Mouse (Mus musculus): ENCODE data around the gene Mpi. TPM values are rescaled to one million over a fixed set of nuclear protein-coding genes. Genes with fewer than 3 reads are reported as not detected.

The Mpi gene
- polyA plus RNA-seq, 1 experiment from 2014 or later: 8.2 TPM

- DNase-seq: no peak
- H3K9me3 ChIP-seq (ENCODE audit: low read length): no peaks in the 10 kb centered on the region
Observed at GRCm38 (mm10) chr9:57597929-57598382, 45.4 kb upstream of the Mpi start.

GRCm38 (mm10) chr9:57597265-57597664, 44.7 kb upstream of the Mpi start:
- DNase-seq (no peak), ATAC-seq (no peak)
- no peak overlapping the region for H3K27ac ChIP-seq (ENCODE audit: low read depth)
- no peak overlapping the region for H3K4me2 ChIP-seq (ENCODE audit: low read depth, low read length)
- no peak overlapping the region for H3K9ac ChIP-seq (replicated peaks)
- H3K4me3 ChIP-seq (ENCODE audit: low read depth, low read length): no peak overlapping the region
- H3K27me3 ChIP-seq (ENCODE audit: insufficient read depth, low read length): no peaks in the 10 kb centered on the region
- no peak for TF ChIP-seq CTCF (IDR thresholded peaks at IDR 0.05; ENCODE audit: low read depth)
- no peak for TF ChIP-seq EP300 (IDR thresholded peaks at IDR 0.05; ENCODE audit: low read depth)
- no peaks in the 10 kb centered on the region; the same call in 1 of the 2 replicates for H3K4me1 ChIP-seq (ENCODE audit: insufficient read depth)
- 84% methylated on average over 8 of the region's 8 CpGs for WGBS (ENCODE audit: insufficient replicate concordance)
- H3K36me3 ChIP-seq (replicated peaks; ENCODE audit: insufficient read depth, low read length): peaks cover 21% of the 10 kb centered on the region; the same call in 1 of the 2 replicates
- H3K9me3 ChIP-seq (ENCODE audit: low read length): no peaks in the 10 kb centered on the region

More at GRCm38 (mm10) chr9:57597929-57598382, 45.4 kb upstream of the Mpi start:
- no peak overlapping the region for H3K4me3 ChIP-seq (ENCODE audit: low read depth, low read length)
- ATAC-seq: no peak
- no peak for TF ChIP-seq EP300 (IDR thresholded peaks at IDR 0.05; ENCODE audit: low read depth)
- TF ChIP-seq CTCF (IDR thresholded peaks at IDR 0.05; ENCODE audit: low read depth): no peak
- no peaks in the 10 kb centered on the region; the same call in 1 of the 2 replicates for H3K4me1 ChIP-seq (ENCODE audit: insufficient read depth)
- peaks cover 17% of the 10 kb centered on the region; the same call in 1 of the 2 replicates for H3K36me3 ChIP-seq (replicated peaks; ENCODE audit: insufficient read depth, low read length)
- peak overlapping the region; percentile 22; the same call in 1 of the 2 replicates for H3K27ac ChIP-seq (ENCODE audit: low read depth)
- 48% methylated on average over 4 of the region's 4 CpGs for WGBS (ENCODE audit: insufficient replicate concordance)
- no peaks in the 10 kb centered on the region for H3K27me3 ChIP-seq (ENCODE audit: insufficient read depth, low read length)
- H3K4me2 ChIP-seq (ENCODE audit: low read depth, low read length): no peak overlapping the region
- no peak overlapping the region for H3K9ac ChIP-seq (replicated peaks)

- Histone ChIP-seq H3K4me1 (ENCODE audit: insufficient read depth) (peaks cover 6% of the 10 kb centered on the region), H3K36me3 (replicated peaks; ENCODE audit: insufficient read depth, low read length) (peaks cover 21% of the 10 kb centered on the region; the same call in 1 of the 2 replicates), H3K4me2 (ENCODE audit: low read depth, low read length) (no peak overlapping the region), H3K9ac (replicated peaks) (no peak overlapping the region), H3K4me3 (ENCODE audit: low read depth, low read length) (no peak overlapping the region), H3K27ac (ENCODE audit: low read depth) (no peak overlapping the region), H3K9me3 (ENCODE audit: low read length) (no peaks in the 10 kb centered on the region), H3K27me3 (ENCODE audit: insufficient read depth, low read length) (no peaks in the 10 kb centered on the region)
- DNase-seq (no peak), ATAC-seq (no peak)
- 71% methylated on average over 9 of the region's 9 CpGs for WGBS (ENCODE audit: insufficient replicate concordance)
- no peak for TF ChIP-seq EP300 (IDR thresholded peaks at IDR 0.05; ENCODE audit: low read depth)
Observed at GRCm38 (mm10) chr9:57594174-57594509, 41.6 kb upstream of the Mpi start.

GRCm38 (mm10) chr9:57593454-57594173, 41.1 kb upstream of the Mpi start:
- Histone ChIP-seq H3K9ac (replicated peaks) (no peak overlapping the region), H3K4me3 (ENCODE audit: low read depth, low read length) (no peak overlapping the region), H3K9me3 (ENCODE audit: low read length) (no peaks in the 10 kb centered on the region), H3K27ac (ENCODE audit: low read depth) (no peak overlapping the region), H3K4me2 (ENCODE audit: low read depth, low read length) (no peak overlapping the region), H3K27me3 (ENCODE audit: insufficient read depth, low read length) (no peaks in the 10 kb centered on the region), H3K4me1 (ENCODE audit: insufficient read depth) (peaks cover 11% of the 10 kb centered on the region), H3K36me3 (replicated peaks; ENCODE audit: insufficient read depth, low read length) (peaks cover 21% of the 10 kb centered on the region; the same call in 1 of the 2 replicates)
- DNase-seq: peak; percentile 36
- TF ChIP-seq EP300 (IDR thresholded peaks at IDR 0.05; ENCODE audit: low read depth): no peak
- no peak for ATAC-seq
- 62% methylated on average over 12 of the region's 12 CpGs for WGBS (ENCODE audit: insufficient replicate concordance)

GRCm38 (mm10) chr9:57590726-57591125, 38.2 kb upstream of the Mpi start:
- Histone ChIP-seq H3K9me3 (ENCODE audit: low read length) (no peaks in the 10 kb centered on the region), H3K27ac (ENCODE audit: low read depth) (no peak overlapping the region), H3K4me2 (ENCODE audit: low read depth, low read length) (no peak overlapping the region), H3K4me3 (ENCODE audit: low read depth, low read length) (no peak overlapping the region), H3K27me3 (ENCODE audit: insufficient read depth, low read length) (no peaks in the 10 kb centered on the region), H3K9ac (replicated peaks) (no peak overlapping the region), H3K4me1 (ENCODE audit: insufficient read depth) (peaks cover 12% of the 10 kb centered on the region), H3K36me3 (replicated peaks; ENCODE audit: insufficient read depth, low read length) (peaks cover 37% of the 10 kb centered on the region)
- no peak for DNase-seq
- peak; percentile 47 for TF ChIP-seq CTCF (IDR thresholded peaks at IDR 0.05; ENCODE audit: low read depth)
- TF ChIP-seq EP300 (IDR thresholded peaks at IDR 0.05; ENCODE audit: low read depth): no peak
- ATAC-seq: no peak
- WGBS (ENCODE audit: insufficient replicate concordance): 51% methylated on average over 5 of the region's 5 CpGs

GRCm38 (mm10) chr9:57589224-57590126, 36.9 kb upstream of the Mpi start, which contains the start of gene Ulk3:
Gene Ulk3, plus strand, starts transcription at chr9:57589452.
- peak; percentile 85 for DNase-seq
- Histone ChIP-seq H3K36me3 (replicated peaks; ENCODE audit: insufficient read depth, low read length) (peaks cover 33% of the 10 kb centered on the region), H3K4me3 (ENCODE audit: low read depth, low read length) (peak within 1 kb of the TSS; percentile 72), H3K9me3 (ENCODE audit: low read length) (no peaks in the 10 kb centered on the region), H3K27me3 (ENCODE audit: insufficient read depth, low read length) (no peaks in the 10 kb centered on the region), H3K4me2 (ENCODE audit: low read depth, low read length) (peak within 1 kb of the TSS; percentile 96), H3K27ac (ENCODE audit: low read depth) (peak within 1 kb of the TSS; percentile 85), H3K4me1 (ENCODE audit: insufficient read depth) (peaks cover 12% of the 10 kb centered on the region), H3K9ac (replicated peaks) (peak within 1 kb of the TSS; percentile 70)
- under 1% methylated on average over 58 of the region's 58 CpGs for WGBS (ENCODE audit: insufficient replicate concordance)
- peak; percentile 84 for ATAC-seq
- TF ChIP-seq CTCF (IDR thresholded peaks at IDR 0.05; ENCODE audit: low read depth): peak; percentile 41
- TF ChIP-seq EP300 (IDR thresholded peaks at IDR 0.05; ENCODE audit: low read depth): no peak

Data from liver, postnatal 0 days (tissue).